Mouse (Mus musculus) liver, embryonic 14.5 days (tissue): ENCODE measurements around the gene Snrpa1. TPM values are rescaled to one million over a fixed set of nuclear protein-coding genes. Genes with fewer than 3 reads are reported as not detected.

Experiments
- ATAC-seq: fragments of 200-750 bp; cut with Nextera tagmentation; 2 replicates; pipeline ENCODE4 v1.8.0; 2017; ENCODE audit warnings: moderate number of reproducible peaks, mild to moderate bottlenecking, moderate library complexity; ENCODE audit not compliant: insufficient read depth
- DNase-seq, 3 experiments: peaks; one replicate each; pipeline ENCODE4 v3.0.0-alpha.2; 2012 to 2013; ENCODE audit warnings: low read depth in 3 of 3, low spot score in 3 of 3
- H3K27ac ChIP-seq: fragments of 300-500 bp; sonication (generic); 2 replicates; pipeline ENCODE4 v1.5.1; 2014; ENCODE audit warnings: moderate library complexity, mild to moderate bottlenecking, control low read depth, inconsistent platforms
- H3K27me3 ChIP-seq: fragments of 300-500 bp; sonication (generic); 2 replicates; pipeline ENCODE4 v1.6.1; 2014; ENCODE audit warnings: mild to moderate bottlenecking, low read length, moderate library complexity; ENCODE audit not compliant: control insufficient read depth, insufficient read depth
- H3K36me3 ChIP-seq: fragments of 300-500 bp; sonication (generic); replicated peaks from 2 replicates; pipeline ENCODE4 v1.6.1; 2014; ENCODE audit warnings: low read depth; ENCODE audit not compliant: control insufficient read depth, insufficient read depth
- H3K4me1 ChIP-seq, 2 experiments: fragments of 200-500 bp in 1 of 2; fragments of 300-500 bp in 1 of 2; sonication (generic) in 1 of 2; replicated peaks; 2 replicates each; pipeline ENCODE4 v1.6.1; 2012 to 2014; ENCODE audit warnings: antibody characterized with exemption in 1 of 2, inconsistent platforms in 1 of 2, low read length in 1 of 2; ENCODE audit not compliant: control insufficient read depth in 2 of 2, insufficient read depth in 2 of 2
- H3K4me2 ChIP-seq: fragments of 300-500 bp; sonication (generic); 2 replicates; pipeline ENCODE4 v1.6.1; 2014; ENCODE audit warnings: low read depth, mild to moderate bottlenecking, control low read depth, moderate library complexity
- H3K4me3 ChIP-seq, 2 experiments: fragments of 200-500 bp in 1 of 2; fragments of 300-500 bp in 1 of 2; sonication (generic) in 1 of 2; 2 replicates each; pipeline ENCODE4 v1.5.1; 2012 to 2014; ENCODE audit warnings: low read depth in 2 of 2, low read length in 2 of 2, mild to moderate bottlenecking in 2 of 2, control low read depth in 1 of 2, inconsistent platforms in 1 of 2, moderate library complexity in 1 of 2; ENCODE audit not compliant: insufficient read depth in 1 of 2
- H3K9ac ChIP-seq: fragments of 300-500 bp; sonication (generic); replicated peaks from 2 replicates; pipeline ENCODE4 v1.6.1; 2014; ENCODE audit warnings: mild to moderate bottlenecking, control low read depth, moderate library complexity
- H3K9me3 ChIP-seq: fragments of 300-500 bp; sonication (generic); 2 replicates; pipeline ENCODE4 v1.6.1; 2016; ENCODE audit warnings: low read length, mixed read lengths; ENCODE audit not compliant: control insufficient read depth
- CTCF ChIP-seq: IDR thresholded peaks from 2 replicates; pipeline ENCODE4 v1.5.1; 2016; ENCODE audit warnings: antibody characterized with exemption, low read depth, control low read depth
- EP300 ChIP-seq: IDR thresholded peaks from 2 replicates; pipeline ENCODE4 v1.6.1; 2016; ENCODE audit warnings: antibody characterized with exemption, low read depth
- WGBS: fragments of 180-500 bp; shearing (Covaris S2); extraction: QIAGEN DNeasy Blood & Tissue Kit; methylation state at CpG from one replicate; pipeline ENCODE4 v1.1.7; 2014; ENCODE audit not compliant: insufficient replicate concordance; 5-methylcytosine and 5-hydroxymethylcytosine counted together
- polyA plus RNA-seq, 2 experiments: library from polyadenylated mRNA; depleted of rRNA in 1 of 2; stranded (reverse) in 1 of 2; unstranded in 1 of 2; fragments of >200 nt; fragmentation: Nextera tagmentation in 1 of 2; extraction: Ambion mirVana in 1 of 2; gene quantifications; 2 replicates each; pipeline versions ENCODE4 v1.2.1 to v1.2.3; 2012 to 2014

Gene Snrpa1
- polyA plus RNA-seq, 2 experiments = 43.9 to 88.4 TPM

GRCm38 (mm10) chr7:66038261-66038660 lies 20.5 kb upstream of the Snrpa1 start:
- H3K4me2 ChIP-seq = no peak overlapping the region
- no peak overlapping the region for H3K27ac ChIP-seq
- H3K36me3 ChIP-seq = no peaks in the 10 kb centered on the region
- ATAC-seq (no peak), DNase-seq (no peak)
- no peaks in the 10 kb centered on the region for H3K9me3 ChIP-seq
- H3K27me3 ChIP-seq = no peaks in the 10 kb centered on the region
- no peak overlapping the region for H3K9ac ChIP-seq
- H3K4me3 ChIP-seq = no peak overlapping the region
- no peaks in the 10 kb centered on the region for H3K4me1 ChIP-seq
- TF ChIP-seq EP300 = no peak
- 50% methylated on average over 3 of the region's 3 CpGs for WGBS

DNA sequence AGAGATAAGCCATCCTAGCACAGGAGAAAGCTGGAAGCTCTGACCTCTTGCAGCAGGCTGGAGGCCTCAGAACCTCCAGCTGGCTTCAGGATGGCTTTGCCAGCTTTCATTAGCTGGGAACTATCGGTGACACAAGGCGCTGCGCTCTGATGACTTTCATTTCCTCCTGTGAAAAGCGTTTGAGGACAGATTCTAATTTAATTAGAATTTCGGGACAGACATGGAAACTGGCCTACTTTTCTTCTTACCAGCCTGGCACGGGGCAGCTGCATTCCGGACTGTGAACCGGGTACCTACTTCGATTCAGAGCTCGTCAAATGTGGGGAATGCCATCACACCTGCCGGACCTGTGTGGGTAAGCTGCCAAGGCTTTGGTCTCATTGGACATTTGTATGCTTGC lies 20.1 kb upstream of the Snrpa1 start:
- no peaks in the 10 kb centered on the region for H3K27me3 ChIP-seq
- no peaks in the 10 kb centered on the region for H3K36me3 ChIP-seq
- H3K9me3 ChIP-seq = no peaks in the 10 kb centered on the region
- DNase-seq = no peak
- 71% methylated on average over 11 of the region's 11 CpGs for WGBS
- no peak overlapping the region for H3K4me2 ChIP-seq
- no peak overlapping the region for H3K27ac ChIP-seq
- H3K9ac ChIP-seq = no peak overlapping the region
- ATAC-seq = no peak
- TF ChIP-seq CTCF = no peak
- TF ChIP-seq EP300 = no peak
- H3K4me3 ChIP-seq = no peak overlapping the region
- no peaks in the 10 kb centered on the region for H3K4me1 ChIP-seq

- Histone ChIP-seq H3K4me1 (no peaks in the 10 kb centered on the region), H3K36me3 (no peaks in the 10 kb centered on the region), H3K9ac (no peak overlapping the region), H3K4me2 (no peak overlapping the region), H3K4me3 (no peak overlapping the region), H3K27me3 (no peaks in the 10 kb centered on the region), H3K27ac (no peak overlapping the region), H3K9me3 (no peaks in the 10 kb centered on the region)
- 60% methylated on average over 18 of the region's 18 CpGs for WGBS
- TF ChIP-seq EP300 = no peak
- TF ChIP-seq CTCF = no peak
- ATAC-seq (no peak), DNase-seq (no peak)
Measured at GRCm38 (mm10) chr7:66040026-66040814, 18.6 kb upstream of the Snrpa1 start.

DNA sequence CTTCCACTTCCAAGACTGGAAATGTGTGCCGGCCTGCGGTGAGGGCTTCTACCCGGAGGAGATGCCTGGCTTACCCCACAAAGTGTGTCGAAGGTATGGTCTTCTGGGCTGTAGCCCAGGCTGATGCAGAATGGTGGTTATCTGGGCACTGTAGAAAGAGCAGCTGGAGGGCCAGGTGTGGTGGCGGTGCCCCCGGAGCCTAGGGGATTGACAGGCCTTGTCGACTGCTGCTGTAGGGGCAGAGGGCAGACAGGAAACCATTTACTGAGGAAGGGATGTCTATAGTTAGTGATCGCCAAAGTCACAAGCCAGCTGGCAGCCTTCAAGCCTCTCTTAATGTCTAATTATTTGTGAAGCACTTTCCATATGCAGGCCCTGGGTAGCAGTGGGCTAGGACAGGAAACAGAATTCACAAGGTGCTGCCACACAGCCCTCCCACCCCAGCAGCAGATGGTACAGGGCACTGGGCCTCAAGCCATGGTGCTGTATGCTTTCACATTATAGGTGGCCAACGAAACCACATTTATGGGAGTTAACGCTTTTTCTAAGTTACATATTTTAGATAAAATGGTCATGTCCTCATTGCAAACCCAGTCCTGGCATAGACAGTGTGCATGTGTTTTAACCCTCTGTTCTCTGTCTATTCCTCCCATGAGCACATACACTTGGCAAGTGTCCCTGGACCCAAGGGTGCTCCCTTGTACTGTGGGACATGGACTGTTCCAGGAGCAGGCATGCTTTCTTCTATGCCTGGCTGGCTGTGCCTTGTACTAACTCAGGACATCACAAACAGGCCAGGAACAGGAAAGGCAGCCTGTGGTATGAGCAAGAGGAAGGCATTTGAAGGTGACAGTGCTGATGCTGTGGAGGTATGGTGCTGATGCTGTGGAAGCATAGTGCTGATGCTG lies 15.0 kb upstream of the Snrpa1 start, which contains the start of gene Gm45213:
TSS of gene Gm45213 (plus strand) at position 51 of the 908 bp plus-strand sequence.
- H3K27ac ChIP-seq = no peak within 1 kb of the TSS
- H3K27me3 ChIP-seq = no peaks in the 10 kb centered on the region
- H3K4me1 ChIP-seq = no peaks in the 10 kb centered on the region
- H3K9me3 ChIP-seq = no peaks in the 10 kb centered on the region
- no peak within 1 kb of the TSS for H3K4me3 ChIP-seq
- H3K4me2 ChIP-seq = no peak within 1 kb of the TSS
- H3K36me3 ChIP-seq = no peaks in the 10 kb centered on the region
- no peak within 1 kb of the TSS for H3K9ac ChIP-seq
- no peak for ATAC-seq
- no peak for DNase-seq
- 62% methylated on average over 10 of the region's 10 CpGs for WGBS
- TF ChIP-seq EP300 (no peak), CTCF (no peak)

GRCm38 (mm10) chr7:66044617-66045016 lies 14.2 kb upstream of the Snrpa1 start:
- Histone ChIP-seq H3K27ac (no peak overlapping the region), H3K4me3 (no peak overlapping the region), H3K9me3 (no peaks in the 10 kb centered on the region), H3K36me3 (no peaks in the 10 kb centered on the region), H3K4me1 (no peaks in the 10 kb centered on the region), H3K9ac (no peak overlapping the region), H3K27me3 (no peaks in the 10 kb centered on the region), H3K4me2 (no peak overlapping the region)
- no peak for TF ChIP-seq EP300
- no peak for TF ChIP-seq CTCF
- WGBS = 53% methylated on average over 9 of the region's 9 CpGs
- ATAC-seq (no peak), DNase-seq (no peak)
